Mouse (Mus musculus) mammary gland, adult 2 months (tissue): ENCODE results near the gene Gid4. TPM values are rescaled to one million over a fixed set of nuclear protein-coding genes. Genes with fewer than 3 reads are reported as not detected.

Source experiments
- polyA plus RNA-seq: library from polyadenylated mRNA; depleted of rRNA; stranded (reverse); fragments of >200 nt; gene quantifications from 2 replicates; pipeline ENCODE4 v1.2.3, GENCODE M21; 2012; ENCODE audit warnings: low replicate concordance; rRNA removed

Gid4 gene
- 31.2 and 42.4 TPM in 2 replicates for polyA plus RNA-seq

DNA sequence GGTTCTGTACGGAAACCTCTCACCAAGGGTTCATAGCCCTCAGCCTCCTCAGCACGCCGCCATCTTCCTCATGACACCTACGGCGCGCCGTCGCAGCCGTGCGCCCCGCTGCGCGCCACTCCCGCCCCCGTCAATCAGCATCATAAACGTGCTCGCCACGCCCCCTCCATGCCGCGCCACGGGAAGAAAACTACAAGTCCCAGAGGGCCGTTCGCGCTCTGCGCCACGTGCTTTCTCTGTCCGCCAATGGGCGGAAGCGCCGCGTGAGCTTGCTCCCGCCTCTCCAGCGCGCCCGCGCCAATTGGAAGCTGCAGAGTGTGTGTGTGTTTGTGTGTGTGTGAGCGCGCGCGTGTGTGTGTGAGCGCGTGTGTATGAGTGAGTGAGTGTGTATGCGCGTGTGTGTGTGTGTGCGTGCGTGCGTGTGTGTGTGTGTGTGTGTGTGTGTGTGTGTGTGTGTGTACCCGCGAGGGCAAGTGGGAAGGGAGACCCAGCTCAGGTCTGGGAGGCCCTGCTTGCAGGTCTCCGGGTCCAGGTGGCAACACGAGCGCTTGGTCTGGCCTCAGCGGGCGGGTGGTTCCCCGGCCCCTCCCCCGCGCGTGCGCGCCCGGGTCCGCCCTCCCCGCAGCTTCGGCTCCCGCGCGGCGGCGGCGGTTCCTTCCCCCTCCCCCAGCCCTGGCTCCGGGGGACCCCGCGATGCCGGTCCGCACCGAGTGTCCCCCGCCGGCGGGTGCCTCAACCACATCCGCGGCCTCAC, at the start of gene Gid4:
TSS of gene Gid4 (plus strand) at position 183 of the 754 bp plus-strand sequence.

DNA sequence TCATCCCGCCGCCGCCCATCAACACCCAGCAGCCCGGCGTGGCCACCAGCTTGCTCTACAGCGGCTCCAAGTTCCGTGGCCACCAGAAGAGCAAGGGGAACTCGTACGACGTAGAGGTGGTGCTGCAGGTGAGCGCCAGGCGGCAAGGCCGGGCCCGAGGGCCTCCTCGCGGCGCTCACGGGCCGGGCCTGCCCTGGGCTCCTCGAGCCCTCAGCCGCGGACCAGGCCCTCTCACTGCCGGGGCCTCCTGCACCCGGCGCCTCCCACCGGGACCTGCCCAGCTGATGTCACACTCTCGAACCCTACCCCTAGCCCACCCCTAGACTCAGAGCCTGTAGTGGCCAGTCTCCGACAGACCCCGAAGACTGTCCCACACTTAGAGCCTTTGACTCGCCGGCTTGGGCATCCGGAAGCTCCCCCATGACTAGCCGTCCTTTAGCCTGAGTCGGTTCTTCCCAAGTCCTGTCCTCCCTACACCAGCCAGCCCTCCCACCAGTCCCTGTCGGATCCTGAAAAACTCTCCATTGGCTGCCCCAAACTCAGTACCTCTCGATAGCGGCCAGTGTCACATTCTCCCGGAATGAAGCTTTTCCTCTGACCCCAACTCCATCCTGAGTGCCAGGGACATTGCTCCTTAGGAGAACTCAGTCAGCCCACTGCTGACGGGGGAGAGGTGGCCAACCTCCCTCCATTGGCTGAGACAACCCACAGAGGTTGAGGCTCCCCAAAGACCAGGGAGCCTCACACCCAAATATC, 950 bp downstream of the Gid4 start, which contains the start of gene Atpaf2:
TSS of gene Atpaf2 (minus strand) at position 741 of the 756 bp plus-strand sequence.

DNA sequence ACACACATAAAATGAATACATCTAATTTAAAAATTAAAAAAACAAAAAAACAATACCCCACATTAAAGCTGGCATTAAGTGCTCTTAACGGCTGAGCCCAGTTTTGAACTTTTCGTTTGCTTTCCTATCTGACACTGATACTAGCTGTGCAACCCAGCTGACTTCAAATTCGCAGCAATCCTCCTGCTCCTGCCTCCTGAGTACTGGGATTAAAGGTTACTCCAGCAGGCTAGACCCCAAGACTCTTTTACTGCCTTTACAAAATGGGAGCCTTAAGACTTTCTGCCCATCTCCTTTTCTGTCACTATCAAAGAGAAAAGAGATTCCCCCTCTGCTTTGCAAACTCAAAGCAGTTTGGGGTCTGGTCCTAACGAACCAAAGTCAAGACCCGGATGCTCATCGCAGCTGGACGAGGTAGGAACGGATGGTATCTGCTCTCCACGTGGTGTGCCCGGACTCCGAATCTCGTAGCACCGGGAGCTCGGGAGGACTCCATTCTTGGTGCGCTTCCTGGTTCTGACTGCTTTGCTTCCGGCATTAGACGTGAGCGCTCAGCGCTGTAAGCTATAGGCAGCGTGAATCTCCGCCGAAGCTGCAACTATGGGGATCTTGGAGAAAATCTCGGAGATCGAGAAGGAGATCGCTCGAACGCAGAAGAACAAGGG, 37.3 kb downstream of the Gid4 start, which contains the start of gene Drg2:
TSS of gene Drg2 (plus strand) at position 512 of the 665 bp plus-strand sequence.

DNA sequence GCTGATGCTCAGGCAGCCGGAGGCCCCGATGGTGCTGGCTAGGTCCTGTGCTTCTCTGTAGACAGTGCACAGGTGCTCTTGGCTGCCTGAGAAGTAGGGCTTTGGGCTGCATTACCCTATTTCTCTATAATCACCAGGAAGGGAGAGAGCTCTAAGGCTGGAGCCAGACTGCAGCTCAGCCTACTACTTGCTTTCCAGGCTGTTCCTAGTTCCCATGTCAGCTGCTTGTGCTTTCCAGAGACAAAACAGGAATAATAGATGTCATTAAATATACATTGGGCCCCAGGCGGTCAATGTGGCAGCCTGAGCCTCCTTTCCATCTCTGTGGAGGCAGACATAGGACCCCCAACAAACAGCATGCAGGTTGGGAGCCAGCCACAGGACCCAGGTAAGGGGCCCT, 52.1 kb downstream of the Gid4 start, which contains the start of gene Myo15:
TSS of gene Myo15 (plus strand) at position 301 of the 400 bp plus-strand sequence.

Other genes with a start within 250 kb of the Gid4 start
- 774 and 1,174 TPM in 2 replicates for gene Srebf1, start 194.6 kb upstream of the Gid4 start, polyA plus RNA-seq
- 84.4 and 85.5 TPM in 2 replicates for gene Tom1l2, start 64.2 kb upstream of the Gid4 start, polyA plus RNA-seq
- gene Drc3, start 63.8 kb upstream of the Gid4 start, polyA plus RNA-seq = 0.29 and 2.2 TPM in 2 replicates
- 51.7 and 66.1 TPM in 2 replicates for gene Atpaf2, start 1.3 kb downstream of the Gid4 start, polyA plus RNA-seq
- gene Drg2, start 37.4 kb downstream of the Gid4 start, polyA plus RNA-seq = 38.9 and 50.1 TPM in 2 replicates
- gene Myo15, start 52.2 kb downstream of the Gid4 start, polyA plus RNA-seq = 0.17 and 0.19 TPM in 2 replicates
- gene Alkbh5, start 119.2 kb downstream of the Gid4 start, polyA plus RNA-seq = 30.1 and 33.6 TPM in 2 replicates